Mouse (Mus musculus) intestine, postnatal 0 days (tissue): ENCODE measurements at regions not wholly inside any gene's neighbourhood (a gene's known extent, or its start where the extent isn't known, plus 50 kb on each side); places are given as distances from the start of the nearest gene placed in this dataset.
"Not testable (repeated sequence)": the region's sequence is repeated elsewhere in the genome, so short reads cannot be mapped to it uniquely, and the experiment has no call there.

Experiments used
- ATAC-seq: fragments of 200-750 bp; cut with Nextera tagmentation; 2 replicates; pipeline ENCODE4 v1.8.0; 2017; ENCODE audit warnings: mild to moderate bottlenecking, moderate TSS enrichment, moderate library complexity
- H3K27ac ChIP-seq: fragments of 300-500 bp; sonication (generic); 2 replicates; pipeline ENCODE4 v1.5.1; 2014; ENCODE audit warnings: mild to moderate bottlenecking, low read depth, low read length, moderate library complexity
- H3K27me3 ChIP-seq: fragments of 300-500 bp; sonication (generic); replicated peaks from 2 replicates; pipeline ENCODE4 v1.6.1; 2014; ENCODE audit warnings: low read length, mixed read lengths; ENCODE audit not compliant: control insufficient read depth, insufficient read depth
- H3K36me3 ChIP-seq: fragments of 300-500 bp; sonication (generic); 2 replicates; pipeline ENCODE4 v1.6.1; 2014; ENCODE audit warnings: mild to moderate bottlenecking, moderate library complexity; ENCODE audit not compliant: control insufficient read depth, insufficient read depth
- H3K4me1 ChIP-seq: fragments of 300-500 bp; sonication (generic); replicated peaks from 2 replicates; pipeline ENCODE4 v1.6.1; 2014; ENCODE audit warnings: antibody characterized with exemption, low read length, mixed read lengths; ENCODE audit not compliant: control insufficient read depth, insufficient read depth
- H3K4me2 ChIP-seq: fragments of 300-500 bp; sonication (generic); replicated peaks from 2 replicates; pipeline ENCODE4 v1.6.1; 2014; ENCODE audit warnings: low read depth, mild to moderate bottlenecking, moderate library complexity
- H3K4me3 ChIP-seq: fragments of 300-500 bp; sonication (generic); 2 replicates; pipeline ENCODE4 v1.5.1; 2014; ENCODE audit warnings: low read depth, low read length
- H3K9ac ChIP-seq: fragments of 300-500 bp; sonication (generic); 2 replicates; pipeline ENCODE4 v1.6.1; 2014; ENCODE audit warnings: mild to moderate bottlenecking, low read depth, low read length
- H3K9me3 ChIP-seq: fragments of 300-500 bp; sonication (generic); 2 replicates; pipeline ENCODE4 v1.6.1; 2016; ENCODE audit warnings: mixed run types; ENCODE audit not compliant: control insufficient read depth
- CTCF ChIP-seq: sonication (generic); IDR thresholded peaks from 2 replicates; pipeline ENCODE4 v1.5.1; 2016; ENCODE audit warnings: low read depth, mild to moderate bottlenecking, control low read depth, antibody characterized with exemption, moderate library complexity
- WGBS: fragments of 180-500 bp; shearing (Covaris S2); extraction: QIAGEN DNeasy Blood & Tissue Kit; methylation state at CpG from one replicate; pipeline ENCODE4 v1.1.7; 2014; 5-methylcytosine and 5-hydroxymethylcytosine counted together

DNA sequence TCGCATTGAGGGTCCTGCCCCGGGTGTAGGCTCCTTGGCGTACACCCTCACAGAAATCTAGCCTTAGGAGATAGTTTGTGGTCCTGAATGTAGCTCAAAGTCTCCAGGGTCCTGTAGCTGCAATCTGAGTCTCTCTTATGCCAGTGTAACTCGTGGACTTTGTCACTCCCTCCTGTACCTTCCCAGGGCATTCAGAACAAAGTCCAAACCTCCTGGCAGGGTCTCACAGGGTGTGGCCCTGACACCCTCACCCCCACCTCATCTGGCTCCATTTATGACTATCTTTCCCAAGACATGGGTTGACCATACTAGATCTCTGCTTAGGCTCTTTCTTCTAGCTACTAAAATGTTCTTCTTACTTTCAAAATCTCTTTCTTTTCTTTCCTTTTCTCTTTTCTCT lies 120.6 kb upstream of the Tmem150c start:
- ATAC-seq, result peak; percentile 22; the same call in 1 of the 2 replicates
- Histone ChIP-seq H3K36me3 (no peaks in the 10 kb centered on the region), H3K27ac (no peak overlapping the region), H3K27me3 (no peaks in the 10 kb centered on the region), H3K4me2 (no peak overlapping the region), H3K9me3 (no peaks in the 10 kb centered on the region), H3K4me3 (no peak overlapping the region), H3K9ac (no peak overlapping the region), H3K4me1 (no peaks in the 10 kb centered on the region)
- no peak for TF ChIP-seq CTCF
- WGBS, result 72% methylated on average over 4 of the region's 4 CpGs

DNA sequence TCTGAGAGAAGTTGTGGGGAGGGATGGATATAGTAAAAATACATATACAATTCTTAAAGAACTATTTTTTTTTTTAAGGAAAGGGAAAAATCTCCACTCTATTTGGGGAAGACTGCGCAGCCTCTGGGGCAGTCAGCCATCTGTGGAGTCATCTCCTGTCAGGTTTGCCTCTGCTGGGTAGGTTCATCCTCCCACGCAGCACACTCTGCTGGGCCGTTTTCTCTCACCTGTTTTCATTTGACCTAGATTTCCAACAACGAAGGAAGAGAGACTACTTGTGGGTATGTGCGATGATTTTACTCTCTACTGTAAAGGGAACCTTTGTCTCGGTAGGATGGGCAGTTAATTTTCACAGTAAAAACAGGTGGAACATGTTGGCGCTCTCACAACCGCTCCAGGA lies 119.9 kb upstream of the Tmem150c start:
- no peak overlapping the region for H3K4me3 ChIP-seq
- H3K4me2 ChIP-seq, result no peak overlapping the region
- H3K27me3 ChIP-seq, result no peaks in the 10 kb centered on the region
- no peak for TF ChIP-seq CTCF
- H3K9ac ChIP-seq, result no peak overlapping the region
- no peaks in the 10 kb centered on the region for H3K36me3 ChIP-seq
- no peak overlapping the region for H3K27ac ChIP-seq
- H3K9me3 ChIP-seq, result no peaks in the 10 kb centered on the region
- no peak for ATAC-seq
- WGBS, result 93% methylated on average over 8 of the region's 8 CpGs
- no peaks in the 10 kb centered on the region for H3K4me1 ChIP-seq

GRCm38 (mm10) chr5:100274674-100275073 lies 115.1 kb upstream of the Tmem150c start:
- no peak overlapping the region for H3K27ac ChIP-seq
- H3K9me3 ChIP-seq, result no peaks in the 10 kb centered on the region
- WGBS, result 62% methylated on average over 4 of the region's 4 CpGs
- H3K9ac ChIP-seq, result no peak overlapping the region
- H3K4me2 ChIP-seq, result no peak overlapping the region
- no peak overlapping the region for H3K4me3 ChIP-seq
- H3K36me3 ChIP-seq, result no peaks in the 10 kb centered on the region
- no peaks in the 10 kb centered on the region for H3K4me1 ChIP-seq
- H3K27me3 ChIP-seq, result no peaks in the 10 kb centered on the region
- no peak for TF ChIP-seq CTCF
- ATAC-seq, result no peak

- WGBS, result 72% methylated on average over 9 of the region's 9 CpGs
- not testable (repeated sequence) for H3K4me3 ChIP-seq, H3K4me2 ChIP-seq, H3K9ac ChIP-seq, H3K27me3 ChIP-seq, ATAC-seq, H3K27ac ChIP-seq, H3K4me1 ChIP-seq, H3K36me3 ChIP-seq, H3K9me3 ChIP-seq
Observed at GRCm38 (mm10) chr5:100271975-100272374, 112.4 kb upstream of the Tmem150c start.

DNA sequence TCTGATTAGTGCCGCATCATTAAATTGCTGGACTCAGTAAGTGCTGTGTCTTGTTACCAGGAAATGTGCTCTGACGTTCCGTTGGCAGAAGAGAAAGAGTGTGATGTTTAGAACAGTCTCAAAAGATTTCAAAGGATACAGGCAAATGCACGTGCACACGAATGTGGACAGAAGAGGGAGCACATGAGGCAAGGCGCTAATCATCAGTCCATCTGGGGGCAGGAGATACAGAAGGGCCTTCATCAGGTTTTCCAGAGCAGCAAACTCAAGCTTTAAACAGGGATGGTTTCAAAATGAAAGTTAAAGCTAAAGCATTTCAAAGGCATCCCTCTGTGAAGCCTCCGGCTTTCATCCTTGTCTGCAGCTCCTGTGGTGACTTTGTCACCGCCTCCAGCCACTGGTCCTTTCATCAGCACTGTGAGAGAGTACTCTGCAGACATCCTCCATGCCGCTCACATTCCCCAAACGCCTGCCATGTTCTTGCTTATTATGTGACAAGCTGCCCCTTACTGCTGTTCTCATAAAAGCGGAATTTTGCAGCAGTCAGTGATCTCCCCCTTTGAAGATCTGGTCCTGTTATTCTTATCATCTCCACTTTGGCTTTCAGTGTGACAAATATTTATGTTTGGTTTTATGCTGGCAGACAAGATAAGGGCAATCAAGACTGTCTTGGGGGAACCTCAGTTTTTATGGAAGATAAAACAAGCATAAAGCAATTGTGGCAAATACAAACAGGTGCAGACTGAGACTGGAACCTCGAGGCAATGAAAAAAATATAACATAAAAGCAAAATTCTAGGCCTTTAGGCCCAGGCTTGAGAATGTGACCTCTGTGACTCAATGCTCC lies 111.5 kb upstream of the Tmem150c start:
- no peak for ATAC-seq
- Histone ChIP-seq H3K4me2 (no peak overlapping the region), H3K4me1 (no peaks in the 10 kb centered on the region), H3K36me3 (no peaks in the 10 kb centered on the region), H3K27ac (no peak overlapping the region), H3K9me3 (no peaks in the 10 kb centered on the region), H3K4me3 (no peak overlapping the region), H3K27me3 (no peaks in the 10 kb centered on the region), H3K9ac (no peak overlapping the region)
- TF ChIP-seq CTCF, result peak; percentile 18; the same call in 1 of the 2 replicates
- WGBS, result 70% methylated on average over 12 of the region's 12 CpGs

GRCm38 (mm10) chr5:100268111-100268878 lies 108.7 kb upstream of the Tmem150c start:
- H3K27ac ChIP-seq, result no peak overlapping the region
- no peak overlapping the region for H3K9ac ChIP-seq
- H3K27me3 ChIP-seq, result no peaks in the 10 kb centered on the region
- H3K4me2 ChIP-seq, result no peak overlapping the region
- 73% methylated on average over 8 of the region's 8 CpGs for WGBS
- ATAC-seq, result no peak
- TF ChIP-seq CTCF, result no peak
- no peaks in the 10 kb centered on the region for H3K9me3 ChIP-seq
- no peak overlapping the region for H3K4me3 ChIP-seq
- no peaks in the 10 kb centered on the region for H3K4me1 ChIP-seq
- no peaks in the 10 kb centered on the region for H3K36me3 ChIP-seq
